Mouse (Mus musculus) kidney, adult 2 months (tissue): ENCODE data around the gene Golga2. TPM values are rescaled to one million over a fixed set of nuclear protein-coding genes. Genes with fewer than 3 reads are reported as not detected.

Experiments
- DNase-seq: peaks from one replicate; pipeline ENCODE4 v3.0.0; 2021
- H3K27ac ChIP-seq: fragments of 200-500 bp; 2 replicates; pipeline ENCODE4 v1.5.1; 2012; ENCODE audit warnings: low read depth, low read length, control low read depth, inconsistent platforms; ENCODE audit not compliant: insufficient read depth
- H3K27me3 ChIP-seq: fragments of 200-500 bp; replicated peaks from 2 replicates; pipeline ENCODE4 v1.6.1; 2012; ENCODE audit warnings: mild to moderate bottlenecking, moderate library complexity, low read length, inconsistent platforms; ENCODE audit not compliant: control insufficient read depth, insufficient read depth
- H3K36me3 ChIP-seq: fragments of 200-500 bp; 2 replicates; pipeline ENCODE4 v1.6.1; 2012; ENCODE audit warnings: mild to moderate bottlenecking, moderate library complexity, low read length, inconsistent platforms; ENCODE audit not compliant: control insufficient read depth, insufficient read depth
- H3K4me1 ChIP-seq: fragments of 200-500 bp; 2 replicates; pipeline ENCODE4 v1.6.1; 2011; ENCODE audit warnings: low read length; ENCODE audit not compliant: control insufficient read depth, insufficient read depth
- H3K4me3 ChIP-seq: fragments of 200-500 bp; 2 replicates; pipeline ENCODE4 v1.5.1; 2011; ENCODE audit warnings: mild to moderate bottlenecking, low read depth, low read length, control low read depth; ENCODE audit not compliant: insufficient read depth
- CTCF ChIP-seq: fragments of 200-500 bp; conservative IDR thresholded peaks from 2 replicates; pipeline ENCODE4 v1.5.1; 2011; ENCODE audit warnings: low read depth, mild to moderate bottlenecking, control low read depth, low read length, moderate library complexity, mixed read lengths; ENCODE audit not compliant: insufficient read depth, insufficient read length
- POLR2A ChIP-seq: fragments of 200-500 bp; IDR thresholded peaks from one replicate; pipeline ENCODE4 v1.6.1; 2011; ENCODE audit warnings: low read depth, low read length, control low read depth
- WGBS: fragments of 180-500 bp; shearing (Covaris S2); methylation state at CpG from one replicate; pipeline ENCODE4 v1.1.7; 2018; 5-methylcytosine and 5-hydroxymethylcytosine counted together
- polyA plus RNA-seq: library from polyadenylated mRNA; depleted of rRNA; stranded (reverse); fragments of >200 nt; gene quantifications from 2 replicates; pipeline ENCODE4 v1.2.3, GENCODE M21; 2012

Golga2 gene
- polyA plus RNA-seq, 1 experiment: 31.2 TPM

GRCm38 (mm10) chr2:32322754-32323741 lies 35.9 kb downstream of the Golga2 start:
- Histone ChIP-seq H3K27me3 (no peaks in the 10 kb centered on the region), H3K4me1 (no peaks in the 10 kb centered on the region), H3K4me3 (no peak overlapping the region), H3K36me3 (no peaks in the 10 kb centered on the region), H3K27ac (no peak overlapping the region)
- DNase-seq: no peak
- 84% methylated on average over 7 of the region's 7 CpGs for WGBS
- no peak for TF ChIP-seq POLR2A
- TF ChIP-seq CTCF: no peak

GRCm38 (mm10) chr2:32324322-32324721 lies 37.1 kb downstream of the Golga2 start:
- Histone ChIP-seq H3K27ac (no peak overlapping the region), H3K36me3 (no peaks in the 10 kb centered on the region), H3K4me3 (no peak overlapping the region), H3K27me3 (no peaks in the 10 kb centered on the region), H3K4me1 (no peaks in the 10 kb centered on the region)
- no peak for DNase-seq
- WGBS: 73% methylated on average over 4 of the region's 4 CpGs
- TF ChIP-seq CTCF: no peak
- no peak for TF ChIP-seq POLR2A

DNA sequence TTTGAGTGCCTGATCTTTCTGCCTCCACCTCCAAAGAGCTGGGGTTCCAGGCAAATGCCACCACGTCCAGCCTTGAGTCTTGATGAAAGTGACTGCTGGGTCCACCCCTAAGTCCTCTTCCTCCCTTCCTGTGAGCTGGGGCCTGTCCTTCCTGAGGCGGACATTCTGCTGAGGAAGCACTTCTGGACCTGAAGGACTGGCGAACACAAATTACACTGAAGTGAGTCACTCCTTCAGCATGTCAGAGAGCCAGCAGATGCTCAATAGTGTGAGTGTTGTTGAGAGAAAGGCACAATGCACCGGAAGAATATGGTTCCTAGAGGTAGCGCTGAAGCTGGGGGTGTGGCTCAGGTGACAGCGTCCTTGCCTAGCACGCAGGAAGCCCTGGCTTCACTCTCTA lies 38.2 kb downstream of the Golga2 start:
- Histone ChIP-seq H3K36me3 (no peaks in the 10 kb centered on the region), H3K4me1 (no peaks in the 10 kb centered on the region), H3K4me3 (no peak overlapping the region), H3K27ac (no peak overlapping the region), H3K27me3 (no peaks in the 10 kb centered on the region)
- 41% methylated on average over 7 of the region's 7 CpGs for WGBS
- DNase-seq: peak; percentile 13
- TF ChIP-seq CTCF: no peak
- no peak for TF ChIP-seq POLR2A

- TF ChIP-seq CTCF: no peak
- TF ChIP-seq POLR2A: no peak
- no peaks in the 10 kb centered on the region for H3K27me3 ChIP-seq
- no peaks in the 10 kb centered on the region for H3K36me3 ChIP-seq
- 81% methylated on average over 4 of the region's 4 CpGs for WGBS
- DNase-seq: no peak
- H3K4me3 ChIP-seq: no peak overlapping the region
- no peaks in the 10 kb centered on the region for H3K4me1 ChIP-seq
- H3K27ac ChIP-seq: no peak overlapping the region
These were observed 40.0 kb downstream of the Golga2 start for GRCm38 (mm10) chr2:32327200-32327599.

- H3K36me3 ChIP-seq: no peaks in the 10 kb centered on the region
- 42% methylated on average over 13 of the region's 13 CpGs for WGBS
- H3K27ac ChIP-seq: no peak overlapping the region
- H3K27me3 ChIP-seq: no peaks in the 10 kb centered on the region
- DNase-seq: no peak
- no peak for TF ChIP-seq POLR2A
- no peak for TF ChIP-seq CTCF
- no peak overlapping the region for H3K4me3 ChIP-seq
- H3K4me1 ChIP-seq: no peaks in the 10 kb centered on the region
These were observed 41.8 kb downstream of the Golga2 start for GRCm38 (mm10) chr2:32328911-32329460.

DNA sequence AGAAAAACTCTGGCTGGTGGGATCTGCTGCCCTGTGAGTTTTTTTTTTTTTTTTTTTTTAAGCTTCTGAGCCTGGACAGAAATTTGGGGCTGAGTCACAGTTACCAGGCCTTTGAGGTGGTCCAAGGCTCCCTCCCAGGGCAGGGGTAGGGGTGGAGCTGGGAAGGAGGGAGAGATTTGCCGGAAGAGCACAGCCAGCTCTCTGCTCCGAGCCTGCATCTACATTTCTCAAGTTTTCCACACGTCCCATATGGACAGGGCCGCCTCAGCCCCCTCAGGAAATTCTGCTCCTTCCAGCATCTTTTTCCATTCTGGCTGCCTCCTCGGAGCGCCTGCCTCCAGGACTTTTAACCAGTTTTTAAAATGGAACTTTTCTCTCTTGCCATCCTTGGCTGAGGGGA lies 42.3 kb downstream of the Golga2 start:
- Histone ChIP-seq H3K27ac (no peak overlapping the region), H3K4me1 (no peaks in the 10 kb centered on the region), H3K36me3 (no peaks in the 10 kb centered on the region), H3K4me3 (no peak overlapping the region), H3K27me3 (no peaks in the 10 kb centered on the region)
- 65% methylated on average over 6 of the region's 6 CpGs for WGBS
- no peak for TF ChIP-seq POLR2A
- no peak for TF ChIP-seq CTCF
- DNase-seq: no peak

DNA sequence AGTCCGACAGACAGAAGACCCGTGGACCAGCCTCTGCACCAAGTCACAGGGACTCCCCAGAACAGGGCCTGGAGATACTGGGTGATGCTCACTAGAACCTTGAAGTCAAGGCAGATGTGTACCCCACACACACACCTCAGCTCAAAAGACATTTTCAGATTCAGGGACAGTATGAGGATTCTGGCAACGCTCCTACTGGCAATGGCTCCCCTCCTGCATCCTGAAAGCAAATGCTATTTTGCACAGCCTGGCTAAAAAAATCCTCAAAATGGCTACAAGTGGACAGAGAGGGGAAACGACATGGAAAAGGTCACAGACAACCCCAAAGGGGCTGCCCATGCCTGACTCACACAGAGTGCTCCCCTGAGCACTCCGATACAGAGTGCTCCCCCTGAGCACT lies 45.0 kb downstream of the Golga2 start:
- Histone ChIP-seq H3K36me3 (no peaks in the 10 kb centered on the region), H3K27ac (no peak overlapping the region), H3K4me3 (no peak overlapping the region), H3K4me1 (no peaks in the 10 kb centered on the region), H3K27me3 (no peaks in the 10 kb centered on the region)
- no peak for DNase-seq
- WGBS: 89% methylated on average over 5 of the region's 5 CpGs
- TF ChIP-seq POLR2A (no peak), CTCF (no peak)
